Mouse (Mus musculus) forebrain, embryonic 16.5 days (tissue): ENCODE measurements around the gene Hsd17b11. TPM values are rescaled to one million over a fixed set of nuclear protein-coding genes. Genes with fewer than 3 reads are reported as not detected.

ENCODE experiments used
- ATAC-seq: fragments of 200-750 bp; cut with Nextera tagmentation; 2 replicates; pipeline ENCODE4 v1.8.0; 2017; ENCODE audit warnings: mild to moderate bottlenecking, moderate library complexity
- H3K27ac ChIP-seq: fragments of 300-500 bp; sonication (generic); 2 replicates; pipeline ENCODE4 v1.5.1; 2014; ENCODE audit warnings: low read length, control low read depth
- H3K27me3 ChIP-seq: fragments of 300-500 bp; sonication (generic); replicated peaks from 2 replicates; pipeline ENCODE4 v1.6.1; 2014; ENCODE audit warnings: low read length; ENCODE audit not compliant: control insufficient read depth, insufficient read depth
- H3K36me3 ChIP-seq: fragments of 300-500 bp; sonication (generic); 2 replicates; pipeline ENCODE4 v1.6.1; 2014; ENCODE audit not compliant: control insufficient read depth, insufficient read depth
- H3K4me1 ChIP-seq: fragments of 300-500 bp; sonication (generic); replicated peaks from 2 replicates; pipeline ENCODE4 v1.6.1; 2014; ENCODE audit warnings: low read length; ENCODE audit not compliant: control insufficient read depth, insufficient read depth
- H3K4me2 ChIP-seq: fragments of 300-500 bp; sonication (generic); 2 replicates; pipeline ENCODE4 v1.6.1; 2014; ENCODE audit warnings: mild to moderate bottlenecking, low read length, control low read depth
- H3K4me3 ChIP-seq: fragments of 300-500 bp; sonication (generic); replicated peaks from 2 replicates; pipeline ENCODE4 v1.5.1; 2014; ENCODE audit warnings: mild to moderate bottlenecking, low read length, control low read depth
- H3K9ac ChIP-seq: fragments of 300-500 bp; sonication (generic); replicated peaks from 2 replicates; pipeline ENCODE4 v1.6.1; 2014; ENCODE audit warnings: low read depth, low read length, control low read depth
- H3K9me3 ChIP-seq: fragments of 300-500 bp; sonication (generic); 2 replicates; pipeline ENCODE4 v1.6.1; 2016; ENCODE audit warnings: low read length; ENCODE audit not compliant: control insufficient read depth
- WGBS: fragments of 180-500 bp; shearing (Covaris S2); extraction: QIAGEN DNeasy Blood & Tissue Kit; methylation state at CpG from one replicate; pipeline ENCODE4 v1.1.7; 2014; 5-methylcytosine and 5-hydroxymethylcytosine counted together
- polyA plus RNA-seq: library from polyadenylated mRNA; unstranded; fragments of >200 nt; fragmentation: Nextera tagmentation; extraction: Ambion mirVana; gene quantifications from 2 replicates; pipeline ENCODE4 v1.2.1, GENCODE M21; 2015

Gene Hsd17b11
- polyA plus RNA-seq, 1 experiment from 2014 or later = 1.8 TPM

- no peaks in the 10 kb centered on the region for H3K4me1 ChIP-seq
- WGBS = 79% methylated on average over 7 of the region's 7 CpGs
- ATAC-seq = no peak
- no peak overlapping the region for H3K27ac ChIP-seq
- no peak overlapping the region for H3K4me2 ChIP-seq
- no peaks in the 10 kb centered on the region for H3K9me3 ChIP-seq
- H3K27me3 ChIP-seq = no peaks in the 10 kb centered on the region
- H3K4me3 ChIP-seq = no peak overlapping the region
- no peak overlapping the region for H3K9ac ChIP-seq
- H3K36me3 ChIP-seq = peaks cover 3% of the 10 kb centered on the region
These were observed 34.6 kb upstream of the Hsd17b11 start for GRCm38 (mm10) chr5:104056295-104056694.

DNA sequence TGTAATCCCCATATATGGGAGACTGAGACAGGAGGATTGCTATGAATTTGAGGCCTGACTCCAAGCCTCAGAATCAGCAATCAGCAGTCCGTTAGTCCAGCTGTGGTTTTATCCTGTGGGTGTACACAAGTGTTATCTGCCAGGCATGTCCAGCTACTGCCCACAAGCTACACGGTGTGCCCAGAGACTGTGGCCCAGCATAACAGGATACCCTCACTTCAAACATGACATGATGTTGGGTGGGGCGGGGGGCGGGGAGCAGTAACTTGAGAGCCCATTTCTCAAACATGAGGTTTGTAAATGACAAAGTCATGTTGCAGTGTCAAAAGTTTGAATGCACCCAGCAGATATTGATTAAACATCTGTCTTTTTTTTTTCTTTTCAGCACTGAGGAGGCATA lies 34.1 kb upstream of the Hsd17b11 start:
- Histone ChIP-seq H3K4me3 (no peak overlapping the region), H3K4me2 (no peak overlapping the region), H3K9ac (no peak overlapping the region), H3K9me3 (no peaks in the 10 kb centered on the region), H3K27me3 (no peaks in the 10 kb centered on the region), H3K27ac (no peak overlapping the region), H3K4me1 (no peaks in the 10 kb centered on the region), H3K36me3 (peaks cover 7% of the 10 kb centered on the region)
- ATAC-seq = no peak
- WGBS = 93% methylated on average over 4 of the region's 4 CpGs

DNA sequence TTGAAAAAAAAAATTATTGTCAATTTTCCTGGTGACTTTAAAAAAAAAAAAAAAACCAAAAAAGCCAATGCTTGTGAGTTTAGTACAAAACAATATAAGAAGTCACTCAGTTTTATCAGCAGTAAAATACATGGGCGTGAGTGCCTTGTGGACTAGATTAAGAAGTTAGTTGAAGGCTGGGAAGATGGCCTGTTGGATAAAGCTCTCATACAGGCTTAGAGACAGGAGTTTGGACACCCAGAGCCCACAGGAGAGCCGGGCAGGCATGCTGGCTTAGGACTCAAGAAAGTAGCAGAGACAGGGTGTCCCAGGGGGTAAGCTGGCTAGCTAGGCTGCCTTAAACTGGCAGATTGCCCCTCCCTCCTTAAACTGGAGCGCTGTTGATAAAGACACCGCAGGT lies 33.2 kb upstream of the Hsd17b11 start:
- Histone ChIP-seq H3K4me2 (no peak overlapping the region), H3K9ac (no peak overlapping the region), H3K9me3 (no peaks in the 10 kb centered on the region), H3K27ac (no peak overlapping the region), H3K4me1 (no peaks in the 10 kb centered on the region), H3K27me3 (no peaks in the 10 kb centered on the region), H3K36me3 (peaks cover 11% of the 10 kb centered on the region), H3K4me3 (no peak overlapping the region)
- ATAC-seq = no peak
- 96% methylated on average over 4 of the region's 4 CpGs for WGBS

DNA sequence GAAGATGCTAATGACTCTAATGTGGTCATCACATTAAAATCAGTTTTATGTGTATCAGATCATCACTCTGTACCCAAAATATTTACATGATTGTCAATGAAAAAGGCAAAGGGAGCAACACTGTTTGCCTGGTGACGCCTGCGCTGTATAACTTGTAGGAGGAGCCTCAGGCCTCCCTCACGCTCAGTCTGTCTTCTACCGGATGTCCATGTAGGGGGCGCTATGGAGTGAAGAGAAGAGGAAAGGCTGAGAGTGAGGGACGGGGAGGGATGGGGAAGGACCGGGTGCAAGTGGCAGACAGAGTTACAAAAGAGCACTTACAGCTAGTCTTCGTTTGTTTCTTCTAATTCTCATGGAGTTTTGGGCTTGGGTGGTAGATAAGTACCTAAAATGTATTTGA lies 31.2 kb upstream of the Hsd17b11 start:
- no peak overlapping the region for H3K4me2 ChIP-seq
- H3K9ac ChIP-seq = no peak overlapping the region
- H3K27ac ChIP-seq = no peak overlapping the region
- 63% methylated on average over 8 of the region's 8 CpGs for WGBS
- no peak overlapping the region for H3K4me3 ChIP-seq
- ATAC-seq = no peak
- no peaks in the 10 kb centered on the region for H3K9me3 ChIP-seq
- no peaks in the 10 kb centered on the region for H3K27me3 ChIP-seq
- H3K4me1 ChIP-seq = peaks cover 3% of the 10 kb centered on the region; the same call in 1 of the 2 replicates
- H3K36me3 ChIP-seq = peaks cover 11% of the 10 kb centered on the region

GRCm38 (mm10) chr5:104048139-104048538 lies 26.4 kb upstream of the Hsd17b11 start:
- peak overlapping the region; percentile 70 for H3K4me2 ChIP-seq
- WGBS = 49% methylated on average over 4 of the region's 4 CpGs
- H3K4me3 ChIP-seq = no peak overlapping the region
- no peak for ATAC-seq
- H3K9me3 ChIP-seq = no peaks in the 10 kb centered on the region
- H3K9ac ChIP-seq = no peak overlapping the region
- H3K27me3 ChIP-seq = no peaks in the 10 kb centered on the region
- peaks cover 11% of the 10 kb centered on the region for H3K36me3 ChIP-seq
- H3K27ac ChIP-seq = no peak overlapping the region
- peaks cover 15% of the 10 kb centered on the region for H3K4me1 ChIP-seq

DNA sequence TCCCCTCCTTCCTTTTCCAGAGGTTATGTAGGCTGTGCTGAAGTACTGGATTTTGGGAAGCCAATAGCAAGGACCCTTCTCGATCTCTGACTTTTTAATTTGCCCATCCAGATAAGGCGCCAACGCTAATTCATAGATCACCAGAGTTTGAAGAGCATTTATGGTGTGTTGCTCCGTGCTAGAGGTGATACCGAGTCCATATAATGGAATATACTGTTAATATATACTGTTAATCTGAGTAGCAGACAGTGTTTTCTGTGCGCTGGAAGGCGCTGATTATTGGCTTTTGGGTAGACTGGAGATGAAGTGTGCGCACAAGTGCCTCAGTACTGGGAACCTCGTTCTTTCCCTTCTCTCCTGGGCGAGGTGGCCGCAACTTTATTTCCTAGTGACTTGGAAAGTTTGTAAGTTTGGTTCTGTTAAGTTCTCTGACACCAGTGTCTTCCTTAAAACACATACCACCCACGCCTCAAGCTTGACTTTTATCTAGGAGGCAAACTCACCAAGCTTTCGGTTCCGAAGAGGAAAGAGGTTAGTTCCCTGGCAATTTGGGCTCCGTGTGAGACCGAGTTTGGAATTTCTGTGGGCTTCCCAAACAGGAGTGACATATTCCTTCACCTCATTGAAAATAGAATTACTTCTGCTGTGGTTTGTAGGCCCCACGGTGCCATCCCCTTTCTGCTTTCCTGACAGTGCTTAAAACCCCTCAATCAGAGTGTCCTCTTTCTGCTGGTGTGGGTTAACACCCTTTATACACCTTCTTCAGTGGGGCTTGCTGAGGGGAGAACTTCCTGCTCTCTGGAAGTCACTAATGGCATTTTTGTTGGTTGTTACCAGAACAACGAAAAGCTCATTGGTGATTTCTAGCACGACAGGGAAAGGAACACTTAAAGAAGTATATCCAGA lies 25.7 kb upstream of the Hsd17b11 start:
- H3K9me3 ChIP-seq = no peaks in the 10 kb centered on the region
- H3K4me1 ChIP-seq = peaks cover 15% of the 10 kb centered on the region
- WGBS = 5% methylated on average over 19 of the region's 19 CpGs
- no peak for ATAC-seq
- H3K27me3 ChIP-seq = no peaks in the 10 kb centered on the region
- H3K27ac ChIP-seq = peak overlapping the region; percentile 69
- peak overlapping the region; percentile 70 for H3K4me2 ChIP-seq
- peak overlapping the region; percentile 87 for H3K4me3 ChIP-seq
- H3K9ac ChIP-seq = peak overlapping the region; percentile 91
- peaks cover 11% of the 10 kb centered on the region for H3K36me3 ChIP-seq

DNA sequence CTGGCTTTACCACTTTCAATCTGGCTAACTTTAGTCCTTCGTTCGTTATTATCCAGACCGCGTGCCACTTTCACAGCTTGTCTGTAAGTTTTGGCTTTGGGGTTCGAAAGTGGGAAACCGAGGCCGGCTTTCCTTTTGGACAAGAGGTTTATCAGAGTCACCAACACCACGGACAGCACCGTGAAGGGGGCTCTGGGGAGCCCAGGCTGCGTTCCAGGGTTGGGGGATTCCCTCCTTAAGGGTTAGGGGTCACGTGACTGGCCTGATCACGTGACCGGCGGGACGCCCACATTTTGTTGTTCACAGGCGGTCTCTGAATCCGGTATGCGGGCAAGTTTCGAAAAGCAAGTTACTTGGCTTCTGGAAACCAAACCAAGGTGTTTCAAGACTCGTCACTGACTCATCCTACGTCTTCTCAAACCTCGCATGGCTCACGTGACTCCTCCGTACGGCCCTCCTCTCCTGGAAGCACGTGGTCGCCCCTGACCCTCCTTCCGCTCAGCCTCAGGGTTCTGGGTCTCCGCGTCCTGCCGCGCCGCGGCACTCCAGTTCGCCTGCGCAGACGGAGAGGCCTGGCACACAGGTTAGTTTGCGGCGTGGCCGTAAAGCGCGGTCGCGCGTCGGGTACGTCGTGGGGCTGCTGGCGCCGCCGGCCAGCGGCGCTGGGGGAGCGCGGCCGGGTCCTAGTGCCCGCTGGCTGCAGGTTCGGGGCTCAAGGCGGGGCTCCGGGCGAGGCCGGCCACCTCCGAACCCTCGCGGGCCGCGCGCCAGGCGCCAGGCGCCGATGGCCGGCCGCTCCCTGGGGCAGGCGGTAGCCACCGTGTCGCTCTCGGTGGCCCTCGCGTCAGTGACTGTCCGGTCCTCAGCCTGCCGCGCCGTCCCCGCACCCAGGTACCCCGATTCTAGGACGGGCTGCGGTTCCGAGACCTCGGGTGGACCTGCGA lies 24.8 kb upstream of the Hsd17b11 start, which contains the start of gene Nudt9:
Nudt9 (plus strand) TSS at position 51 of the 944 bp plus-strand sequence.
- Histone ChIP-seq H3K4me1 (peaks cover 15% of the 10 kb centered on the region), H3K9me3 (no peaks in the 10 kb centered on the region), H3K9ac (peak within 1 kb of the TSS; percentile 91), H3K27ac (peak within 1 kb of the TSS; percentile 69), H3K36me3 (peaks cover 10% of the 10 kb centered on the region), H3K4me2 (peak within 1 kb of the TSS; percentile 70), H3K27me3 (no peaks in the 10 kb centered on the region), H3K4me3 (peak within 1 kb of the TSS; percentile 87)
- 5% methylated on average over 90 of the region's 90 CpGs for WGBS
- peak; percentile 99 for ATAC-seq

DNA sequence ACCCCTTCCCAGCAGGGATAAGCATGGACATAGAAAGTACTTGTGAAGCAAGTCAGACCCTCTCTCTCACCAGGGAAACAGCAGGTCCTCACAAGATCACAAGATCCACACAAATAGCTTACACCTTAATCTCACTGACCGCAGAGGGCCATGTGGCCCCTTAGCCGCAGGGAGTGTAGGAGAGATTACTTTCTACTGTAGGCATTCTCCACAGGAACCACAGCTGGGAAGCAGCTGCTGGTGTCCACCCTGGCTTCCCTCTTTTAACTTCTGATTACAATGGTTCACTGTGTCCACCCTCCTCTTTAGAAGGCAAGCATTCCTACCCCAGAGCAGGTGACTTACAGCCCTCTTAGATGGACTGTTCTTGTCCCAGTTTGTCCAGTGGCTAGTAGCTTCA lies 22.0 kb upstream of the Hsd17b11 start:
- H3K9me3 ChIP-seq = no peaks in the 10 kb centered on the region
- H3K9ac ChIP-seq = no peak overlapping the region
- H3K4me3 ChIP-seq = no peak overlapping the region
- peaks cover 15% of the 10 kb centered on the region for H3K4me1 ChIP-seq
- WGBS = 55% methylated on average over 2 of the region's 2 CpGs
- ATAC-seq = no peak
- no peaks in the 10 kb centered on the region for H3K27me3 ChIP-seq
- no peak overlapping the region for H3K27ac ChIP-seq
- no peak overlapping the region for H3K4me2 ChIP-seq
- no peaks in the 10 kb centered on the region for H3K36me3 ChIP-seq

DNA sequence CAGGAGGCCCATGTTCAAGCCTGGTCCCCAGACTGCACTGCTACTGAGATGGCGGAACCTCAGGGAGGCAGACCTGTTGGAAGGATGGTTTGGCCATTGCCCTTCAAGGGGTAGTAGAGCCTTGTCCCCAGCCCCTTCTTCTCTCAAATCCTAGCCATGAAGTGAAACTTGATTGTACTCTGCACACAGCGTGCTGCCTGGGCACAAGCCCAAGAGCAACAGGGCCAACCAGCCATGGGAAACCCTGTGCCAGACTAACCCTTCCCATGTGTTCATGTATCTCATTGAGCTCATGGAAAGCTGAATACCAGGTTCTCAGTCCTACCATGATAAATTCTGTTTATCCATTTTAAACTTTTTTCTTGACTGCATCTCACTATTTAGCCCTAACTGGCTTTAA lies 21.2 kb upstream of the Hsd17b11 start:
- no peak overlapping the region for H3K4me2 ChIP-seq
- no peak overlapping the region for H3K9ac ChIP-seq
- no peaks in the 10 kb centered on the region for H3K27me3 ChIP-seq
- no peak overlapping the region for H3K27ac ChIP-seq
- peaks cover 11% of the 10 kb centered on the region for H3K4me1 ChIP-seq
- no peak overlapping the region for H3K4me3 ChIP-seq
- 79% methylated on average over 2 of the region's 2 CpGs for WGBS
- no peaks in the 10 kb centered on the region for H3K36me3 ChIP-seq
- no peak for ATAC-seq
- H3K9me3 ChIP-seq = no peaks in the 10 kb centered on the region
